Mouse (Mus musculus): ENCODE measurements around the gene Trpv2.

The Trpv2 gene

DNA sequence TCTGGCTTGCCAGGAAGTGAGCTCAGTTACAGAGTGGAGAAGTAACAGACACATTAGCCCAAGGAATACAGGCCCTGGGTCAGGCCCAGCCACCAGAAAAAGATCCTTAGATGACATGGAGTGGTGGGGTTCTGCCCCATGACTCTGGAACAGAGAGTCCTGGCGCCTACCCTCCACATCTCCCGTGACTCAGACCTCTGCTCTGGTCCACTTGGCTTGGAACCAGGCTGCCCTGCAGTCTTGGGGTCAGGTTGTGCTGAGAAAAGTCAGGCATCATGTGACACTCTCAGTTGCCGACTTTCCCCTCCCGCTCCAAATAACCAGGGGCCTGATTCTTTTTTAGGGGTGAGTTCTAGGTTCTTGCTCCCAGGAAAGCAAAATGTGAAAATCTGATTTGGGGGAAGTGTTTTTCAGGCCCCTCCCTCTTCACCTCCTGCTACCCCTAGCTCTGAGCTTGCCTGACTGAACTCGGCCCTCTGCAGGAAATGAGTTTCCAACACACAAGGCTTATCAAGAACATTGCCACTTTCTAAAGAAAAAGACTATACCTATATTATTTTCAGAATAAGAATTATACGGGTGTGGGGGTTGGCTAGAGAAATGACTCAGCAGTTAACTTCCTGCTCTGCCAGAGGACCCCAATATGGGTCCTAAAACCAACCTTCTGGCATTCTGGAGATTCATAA is 15.2 kb upstream of the Trpv2 start:
- no peak for DNase-seq (ENCODE audit: low spot score)

DNA sequence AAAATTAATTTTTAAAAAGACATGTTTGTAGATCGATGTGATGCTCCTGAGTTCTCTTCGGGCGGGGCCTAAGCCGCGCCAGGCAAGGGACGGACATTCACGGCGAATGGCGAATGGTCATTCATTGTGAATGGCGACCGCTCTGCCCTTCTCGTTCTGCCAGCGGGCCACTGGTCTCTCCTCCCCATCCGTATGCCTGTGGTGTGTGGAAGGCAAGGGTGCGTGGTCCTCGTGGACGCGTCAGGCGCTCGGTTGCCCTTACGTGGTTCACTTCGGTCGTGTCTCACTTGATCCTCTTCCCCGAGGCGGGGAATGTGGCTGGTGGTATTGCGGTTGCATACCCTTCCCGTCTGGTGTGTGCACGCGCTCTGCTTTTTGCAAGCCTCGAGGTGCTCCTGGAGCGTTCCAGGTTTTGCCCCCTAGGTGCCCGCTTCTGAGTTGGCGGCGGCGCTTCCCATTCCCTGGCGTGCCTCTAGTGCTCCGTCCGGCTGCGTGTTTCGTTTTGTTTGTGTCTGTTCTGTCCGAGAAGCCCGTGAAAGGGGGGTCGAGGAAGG is 13.7 kb upstream of the Trpv2 start:
- no peak for DNase-seq (ENCODE audit: low spot score)

DNA sequence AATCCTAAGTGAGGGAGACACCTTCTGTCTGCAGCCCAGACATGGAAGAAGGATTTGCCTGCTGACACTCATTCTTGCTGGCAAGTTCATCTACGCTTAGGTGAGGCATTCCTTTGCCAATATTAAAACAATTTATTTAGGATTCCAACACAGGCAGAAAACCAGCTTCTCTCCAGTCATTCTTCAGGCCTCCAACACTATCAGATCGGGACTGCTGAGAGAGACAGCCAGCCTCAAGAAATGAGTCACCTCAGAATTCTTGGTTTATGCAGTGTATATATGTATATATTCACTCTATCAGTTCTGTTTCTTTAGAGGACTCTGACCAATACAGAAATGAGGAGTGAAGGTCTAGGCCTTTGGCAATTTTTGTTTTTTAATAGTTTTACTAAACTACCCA is 10.7 kb upstream of the Trpv2 start:
- no peak for DNase-seq (ENCODE audit: low spot score)

DNA sequence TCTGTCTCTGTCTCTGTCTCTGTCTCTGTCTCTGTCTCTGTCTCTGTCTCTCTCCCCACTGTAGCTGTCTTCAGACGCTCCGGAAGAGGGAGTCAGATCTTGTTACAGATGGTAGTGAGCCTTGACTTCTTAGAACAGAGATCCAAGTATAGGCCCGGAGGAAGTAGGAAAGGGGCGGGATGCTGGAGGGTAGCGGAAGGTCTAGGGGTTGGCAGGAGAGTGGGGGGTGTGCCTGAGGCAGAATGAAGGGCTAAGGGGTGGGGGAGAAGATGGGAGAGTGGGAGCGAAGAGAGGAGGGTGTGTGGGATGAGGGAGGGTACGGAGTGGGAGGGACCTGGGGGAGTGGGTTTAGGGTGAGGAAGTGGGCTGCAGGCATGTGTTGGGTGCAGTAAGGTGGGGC is 8.5 kb upstream of the Trpv2 start:
- no peak for DNase-seq (ENCODE audit: low spot score)

DNA sequence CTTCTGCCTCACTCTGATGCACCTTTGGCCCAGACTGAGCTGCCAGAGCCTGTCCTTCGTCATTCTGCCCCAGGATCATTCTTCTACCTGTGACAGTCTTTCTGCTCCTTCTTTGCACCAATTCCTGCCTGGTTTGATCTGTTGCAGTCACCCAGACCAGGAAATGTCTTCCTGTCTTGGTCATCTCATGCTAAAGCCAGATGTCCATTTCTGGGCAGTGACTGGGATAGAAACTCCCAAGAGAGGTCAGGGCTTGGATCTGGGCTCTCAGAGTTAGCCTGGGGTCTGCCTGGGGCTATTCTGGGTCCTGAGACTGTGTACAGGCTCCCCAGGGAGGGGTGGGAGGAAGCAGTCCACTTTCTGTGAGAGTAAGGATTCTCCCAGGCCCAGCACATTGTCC is 8.1 kb upstream of the Trpv2 start:
- DNase-seq (ENCODE audit: low spot score) = no peak

DNA sequence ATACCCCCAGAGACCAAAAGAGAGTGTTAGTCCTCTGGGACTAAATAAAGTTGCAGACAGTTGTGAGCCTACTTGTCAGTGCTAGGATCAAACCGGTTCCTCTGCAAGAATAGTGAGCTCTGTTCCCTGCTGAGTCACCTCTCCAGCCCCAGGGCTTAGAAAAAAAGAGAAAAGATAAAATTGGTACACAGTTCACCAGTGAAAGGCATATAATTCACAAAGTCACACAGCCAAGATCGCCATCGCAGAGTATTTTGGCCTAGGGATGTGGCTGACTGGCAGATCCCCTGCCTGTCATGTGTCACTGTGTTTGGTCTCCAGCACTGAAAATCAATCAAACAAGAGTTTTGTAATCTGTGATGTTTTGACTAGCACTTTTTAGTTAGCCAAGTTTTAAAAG is 6.0 kb upstream of the Trpv2 start:
- DNase-seq (ENCODE audit: low spot score) = no peak

DNA sequence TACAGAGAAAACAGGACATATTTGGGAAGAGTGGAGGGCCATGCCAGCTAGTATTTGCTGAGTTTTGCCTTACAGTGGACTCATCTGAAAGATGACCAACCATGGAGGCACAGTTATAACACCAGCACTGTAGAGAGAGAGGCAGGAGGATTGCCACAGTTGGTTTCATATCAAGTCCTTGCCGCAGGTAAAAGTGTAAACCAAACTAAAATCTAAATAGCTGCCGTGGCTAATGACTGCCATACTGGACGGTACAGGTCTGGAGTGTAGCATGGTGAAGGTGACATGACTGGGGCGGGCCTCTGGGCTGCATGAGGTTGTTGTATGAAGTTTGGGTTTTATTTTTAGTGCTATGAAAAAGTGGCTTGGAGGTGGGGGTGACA is 408 bp downstream of the Trpv2 start:
- no peak for DNase-seq (ENCODE audit: low spot score)

DNA sequence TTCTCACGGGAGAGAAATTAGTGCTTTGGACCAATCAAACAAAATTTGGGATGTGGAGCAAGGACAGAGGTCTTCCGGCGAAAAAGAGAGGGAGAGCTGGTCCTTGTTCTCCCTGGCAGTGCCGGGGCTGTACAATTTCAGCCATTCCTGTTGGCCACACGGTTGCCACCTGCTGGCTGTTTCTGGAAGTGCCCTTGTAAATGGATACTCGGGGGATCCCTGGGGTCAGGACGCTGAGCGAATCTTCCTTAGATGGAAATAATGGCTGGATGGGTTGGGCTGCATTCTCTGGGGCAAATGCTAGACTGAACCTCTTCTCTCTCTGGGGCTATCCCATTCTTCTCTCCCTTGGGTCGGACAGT is 992 bp downstream of the Trpv2 start:
- DNase-seq (ENCODE audit: low spot score) = peak; percentile 73

DNA sequence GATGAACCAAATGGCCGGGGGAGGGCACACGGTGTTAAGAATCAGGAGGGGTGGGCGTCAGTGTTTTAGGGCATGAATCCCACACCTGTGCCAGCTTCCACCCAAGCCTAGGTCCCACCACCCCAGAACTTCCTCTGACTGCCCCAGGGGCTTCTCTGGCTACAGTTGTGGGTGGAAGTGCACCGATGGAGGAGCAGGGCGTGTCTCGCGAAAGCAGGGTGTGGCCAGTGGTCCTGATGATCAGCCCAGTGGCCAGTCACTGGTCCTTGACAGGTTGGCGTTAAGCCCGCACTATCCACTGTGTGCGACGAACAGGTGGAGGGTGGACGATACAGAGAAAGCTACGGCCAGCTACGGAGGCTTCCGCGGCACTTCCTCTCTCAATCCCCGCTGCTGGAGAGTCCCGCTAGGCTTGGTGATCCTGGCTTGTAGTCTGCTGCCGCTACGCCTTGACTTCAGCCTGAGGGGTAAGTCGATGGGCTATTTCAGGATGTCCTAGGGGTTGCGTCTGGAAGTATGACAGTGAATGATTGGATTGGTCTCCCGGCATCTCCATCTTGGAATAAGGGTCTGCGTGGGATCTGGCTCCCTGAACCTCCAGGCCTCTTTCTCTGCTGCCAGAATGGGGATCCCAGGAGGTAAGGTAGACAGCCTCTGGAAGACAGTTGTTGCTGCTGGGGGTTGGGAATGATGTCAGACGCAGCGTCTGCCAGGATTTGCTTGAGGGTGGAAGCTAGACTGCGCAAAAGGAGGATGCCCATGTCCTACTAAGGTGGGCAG is 1.6 kb downstream of the Trpv2 start:
- DNase-seq (ENCODE audit: low spot score) = no peak

DNA sequence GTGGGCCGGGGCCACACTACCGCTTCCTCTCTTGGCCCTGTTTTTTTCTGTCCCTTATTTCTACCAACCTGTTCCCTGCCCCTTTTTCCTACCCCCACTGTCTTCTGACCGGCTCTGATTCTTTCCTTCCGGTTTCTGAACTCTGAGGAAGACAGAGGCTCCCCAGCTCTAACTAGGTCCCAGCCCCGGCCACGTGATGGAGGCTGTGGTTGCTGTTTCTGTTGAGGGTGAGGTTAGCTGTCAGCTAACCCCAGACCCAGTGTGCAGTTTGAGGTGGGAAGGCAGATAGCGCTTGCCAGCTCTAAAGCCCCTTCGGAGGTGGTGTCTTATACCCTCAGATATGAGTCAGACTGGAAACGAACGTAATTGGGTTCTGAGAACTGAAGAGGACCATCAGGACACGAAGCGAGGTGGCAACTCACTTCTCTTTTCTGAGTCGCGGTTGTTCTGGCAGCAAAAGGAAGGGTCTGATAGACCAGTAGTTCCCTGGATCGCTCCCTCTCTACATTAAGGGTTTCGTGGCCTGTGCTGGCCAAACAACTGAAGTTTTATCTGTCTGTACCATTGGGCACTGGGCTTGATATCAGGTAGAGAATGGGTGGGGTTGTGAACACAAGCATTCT is 2.4 kb downstream of the Trpv2 start:
- no peak for DNase-seq (ENCODE audit: low spot score)

DNA sequence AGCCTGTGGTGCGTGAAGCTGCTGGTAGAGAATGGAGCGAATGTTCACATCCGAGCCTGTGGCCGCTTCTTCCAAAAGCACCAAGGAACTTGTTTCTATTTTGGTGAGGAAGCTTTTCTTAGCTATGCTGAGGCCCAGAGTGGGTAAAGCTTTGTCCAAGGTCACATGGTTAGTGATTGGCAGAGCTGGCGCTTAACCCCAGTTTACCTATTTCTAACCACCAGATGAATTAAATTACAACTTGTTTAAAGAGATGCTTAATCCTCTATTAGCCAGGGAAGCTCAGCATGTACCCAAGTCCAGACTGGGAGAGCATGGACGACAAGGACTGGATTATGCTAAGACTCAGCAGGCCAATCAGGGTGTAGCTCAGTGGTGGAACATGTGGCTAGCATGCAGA is 8.7 kb downstream of the Trpv2 start:
- no peak for DNase-seq (ENCODE audit: low spot score)

DNA sequence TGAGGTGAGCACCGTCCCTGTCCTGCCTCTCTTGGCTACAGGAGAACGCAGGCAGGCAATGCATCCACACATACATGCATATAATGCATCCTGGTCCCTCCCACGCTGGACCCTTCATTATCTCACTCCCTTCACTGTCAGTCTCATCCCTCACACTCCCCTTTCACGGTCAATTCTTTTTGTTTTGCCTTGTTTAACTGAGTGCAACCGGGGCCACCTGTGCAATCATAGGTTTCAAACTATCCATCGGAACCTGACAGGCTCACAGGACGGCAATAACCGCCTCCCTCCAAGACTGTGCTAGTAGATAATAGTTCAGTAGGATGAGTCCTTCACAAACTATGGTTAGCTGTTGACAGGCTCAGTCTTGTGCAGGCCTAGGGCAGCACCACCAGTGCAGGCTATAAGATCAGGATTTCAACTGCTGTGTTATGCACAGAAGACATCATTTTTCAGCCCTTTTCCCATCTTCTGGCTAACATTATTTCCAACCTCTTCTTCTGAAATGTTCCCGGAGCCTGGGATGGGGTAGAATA is 10.5 kb downstream of the Trpv2 start:
- no peak for DNase-seq (ENCODE audit: low spot score)

DNA sequence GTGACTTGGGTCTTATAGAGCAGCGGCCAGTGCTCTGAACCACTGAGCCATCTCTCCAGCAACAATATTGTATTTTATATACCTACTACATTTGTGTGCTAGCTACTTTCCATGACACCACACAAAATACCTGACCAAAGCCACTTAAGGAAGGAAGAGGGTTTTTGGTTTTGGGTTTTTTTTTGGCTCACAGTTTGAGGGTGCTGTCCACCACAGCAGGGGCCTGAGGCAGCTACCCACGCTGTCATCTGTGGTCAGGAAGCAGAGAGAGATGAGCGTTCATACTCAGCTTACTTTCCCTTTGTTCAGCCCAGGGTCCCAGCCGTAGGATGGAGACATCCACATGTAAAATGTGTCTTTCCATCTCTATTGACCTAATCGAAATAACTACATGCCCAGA is 12.7 kb downstream of the Trpv2 start:
- DNase-seq (ENCODE audit: low spot score) = no peak

DNA sequence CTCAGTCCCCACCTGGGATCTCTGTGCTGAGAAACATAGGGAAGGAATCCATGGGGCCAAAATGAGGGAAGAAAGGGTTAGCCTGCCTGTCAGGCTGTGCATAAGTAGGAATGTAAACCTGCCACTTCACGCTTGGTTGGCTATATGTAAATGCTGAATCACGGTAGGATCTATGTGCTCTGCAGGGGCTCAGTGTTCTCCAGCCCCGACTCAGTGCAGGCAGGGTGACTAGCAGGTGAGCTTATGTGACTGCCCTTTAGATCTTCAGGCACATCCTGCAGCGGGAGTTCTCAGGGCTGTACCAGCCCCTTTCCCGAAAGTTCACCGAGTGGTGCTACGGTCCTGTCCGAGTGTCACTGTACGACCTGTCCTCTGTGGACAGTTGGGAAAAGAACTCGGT is 15.1 kb downstream of the Trpv2 start:
- no peak for DNase-seq (ENCODE audit: low spot score)

DNA sequence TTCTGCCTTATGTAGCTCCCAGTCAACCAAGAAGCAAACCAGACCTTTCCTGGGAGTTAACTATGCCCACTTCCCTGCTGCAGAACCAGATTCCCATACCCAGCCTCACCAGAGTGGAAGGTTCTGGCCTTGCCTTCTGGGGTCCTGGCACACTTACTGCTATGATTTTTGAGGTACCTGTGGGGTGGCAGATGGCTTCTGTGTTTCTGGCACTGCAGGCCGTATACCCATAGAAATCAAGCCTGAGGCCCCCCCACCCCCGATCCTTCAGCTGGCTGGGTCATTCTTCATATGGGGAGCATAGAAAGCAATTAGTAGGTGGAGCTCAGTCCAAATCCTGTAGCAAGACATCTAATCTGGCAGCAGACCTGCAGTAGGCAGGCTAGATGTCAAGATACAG is 16.7 kb downstream of the Trpv2 start:
- DNase-seq (ENCODE audit: low spot score) = no peak

DNA sequence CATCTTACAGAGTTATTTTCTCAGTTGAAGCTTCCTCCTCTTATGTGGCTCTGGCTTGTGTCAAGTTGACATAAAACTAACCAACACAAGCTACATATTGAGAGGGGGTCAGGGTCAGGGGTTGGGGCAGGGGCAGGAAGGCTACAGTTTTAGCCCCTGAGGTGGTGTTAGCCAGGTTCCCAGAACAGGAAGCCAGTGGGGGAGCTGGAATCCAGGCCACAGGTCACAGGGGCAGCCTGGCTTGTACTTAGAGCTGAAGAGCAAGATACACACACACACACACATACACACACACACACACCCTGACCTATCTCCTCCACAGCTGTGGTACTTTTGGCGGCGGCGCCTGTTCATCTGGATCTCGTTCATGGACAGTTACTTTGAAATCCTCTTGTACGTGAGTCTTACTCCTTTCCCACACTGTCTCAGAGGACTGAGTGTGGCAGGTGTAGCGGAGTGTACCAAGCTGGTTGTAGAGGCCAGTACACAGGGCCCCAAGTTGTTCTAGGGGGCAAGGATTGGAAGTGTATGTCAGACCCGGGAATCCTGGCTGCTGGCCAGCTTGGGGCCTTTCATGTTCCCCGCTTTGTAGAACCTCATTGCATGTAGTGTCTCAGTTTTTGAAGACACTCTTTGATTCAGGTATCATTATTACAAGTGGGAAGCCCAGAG is 17.8 kb downstream of the Trpv2 start:
- peak; percentile 83 for DNase-seq (ENCODE audit: low spot score)

DNA sequence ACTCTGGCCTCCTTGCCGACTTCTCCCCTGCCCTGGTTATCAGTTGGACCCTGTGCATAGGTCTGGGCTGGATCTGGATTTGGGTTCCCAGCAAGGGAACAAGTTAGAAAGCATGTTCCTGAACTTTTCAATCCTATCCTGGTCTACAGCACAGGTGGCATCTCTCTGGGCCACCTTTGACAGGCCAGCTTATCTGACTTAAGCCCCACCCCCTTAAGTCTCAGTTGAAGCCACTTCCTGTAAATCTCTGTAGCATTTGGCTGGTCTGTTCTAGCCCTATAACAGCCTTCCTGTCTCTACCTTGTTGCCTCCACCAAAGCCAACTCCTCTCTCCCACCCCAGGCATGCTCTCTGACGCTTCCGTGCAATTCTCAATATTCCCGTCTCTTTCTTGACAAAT is 24.3 kb downstream of the Trpv2 start:
- DNase-seq (ENCODE audit: low spot score) = no peak

DNA sequence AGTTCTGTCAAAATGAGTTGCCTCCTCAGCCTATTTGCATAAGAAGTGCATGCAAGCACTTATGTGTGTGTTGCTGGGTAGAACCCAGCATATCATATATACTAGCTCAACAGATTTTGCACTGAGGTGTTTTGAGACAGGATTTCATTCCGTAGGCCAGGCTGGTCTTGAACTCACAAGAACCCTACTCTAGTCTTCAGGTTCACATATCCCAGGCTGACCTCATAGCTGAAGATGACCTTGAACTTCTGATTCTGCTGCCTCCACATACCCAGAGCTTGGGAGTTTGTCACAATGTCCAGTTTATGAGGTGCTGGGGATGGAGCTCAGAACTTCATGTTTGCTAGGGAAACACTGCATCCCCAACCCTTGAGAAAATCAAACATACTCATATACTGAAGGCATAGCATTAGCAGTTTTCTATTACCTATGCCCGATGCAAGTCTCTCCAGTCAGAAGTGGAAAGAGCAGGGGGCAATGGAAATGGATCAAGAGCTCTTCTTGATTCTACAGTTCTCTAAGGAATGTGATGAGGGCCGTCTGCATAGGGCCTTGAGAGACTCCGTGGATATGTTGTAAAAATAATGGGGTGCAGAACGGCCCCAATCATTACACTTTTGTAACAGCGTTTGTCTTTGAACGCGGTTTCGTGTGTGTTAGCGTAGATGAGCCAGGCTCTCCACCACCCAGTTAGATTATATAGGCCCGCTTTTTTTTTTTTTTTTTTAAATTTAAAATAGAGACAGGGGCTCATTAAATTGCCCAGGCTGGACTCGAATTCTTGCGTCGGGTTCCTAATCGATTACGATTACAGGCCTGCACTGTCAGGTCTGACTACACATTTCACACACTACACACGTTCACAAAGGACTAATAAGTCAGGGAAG is 27.7 kb downstream of the Trpv2 start:
- no peak for DNase-seq (ENCODE audit: low spot score)

DNA sequence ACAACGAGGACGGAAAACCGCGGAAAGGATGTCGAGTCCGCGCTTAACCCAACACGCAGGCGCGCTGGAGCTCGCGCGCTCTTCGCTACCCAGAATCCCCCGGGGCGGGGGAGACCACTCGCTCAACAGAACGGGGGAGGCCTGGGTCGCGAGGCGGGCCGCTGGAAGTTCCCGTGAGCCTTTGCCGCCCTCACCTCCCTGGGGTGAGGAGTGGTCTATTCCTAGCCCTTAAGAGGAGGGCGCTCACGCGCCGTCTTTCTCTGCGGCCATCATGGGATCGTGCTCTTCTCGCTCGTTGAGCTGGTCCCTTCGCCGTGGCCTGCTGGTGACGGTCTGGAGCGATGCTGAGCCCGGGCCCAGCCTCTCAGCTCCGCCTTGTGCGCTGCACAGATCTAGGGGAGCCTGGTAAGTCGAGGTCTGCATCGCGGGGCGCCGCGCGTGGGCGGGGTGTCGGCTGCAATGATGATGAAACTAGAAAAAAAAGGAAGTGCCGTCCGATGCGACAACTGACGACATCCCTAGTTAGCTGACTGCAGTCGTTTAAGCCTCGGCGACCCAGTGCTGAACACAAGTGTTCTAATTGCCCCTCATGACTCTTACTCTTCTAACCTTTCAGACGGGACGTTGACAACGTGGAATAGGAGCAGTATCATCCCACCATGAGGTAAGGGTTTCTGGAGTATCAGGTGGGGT is 28.5 kb downstream of the Trpv2 start:
- peak; percentile 98 for DNase-seq (ENCODE audit: low spot score)

DNA sequence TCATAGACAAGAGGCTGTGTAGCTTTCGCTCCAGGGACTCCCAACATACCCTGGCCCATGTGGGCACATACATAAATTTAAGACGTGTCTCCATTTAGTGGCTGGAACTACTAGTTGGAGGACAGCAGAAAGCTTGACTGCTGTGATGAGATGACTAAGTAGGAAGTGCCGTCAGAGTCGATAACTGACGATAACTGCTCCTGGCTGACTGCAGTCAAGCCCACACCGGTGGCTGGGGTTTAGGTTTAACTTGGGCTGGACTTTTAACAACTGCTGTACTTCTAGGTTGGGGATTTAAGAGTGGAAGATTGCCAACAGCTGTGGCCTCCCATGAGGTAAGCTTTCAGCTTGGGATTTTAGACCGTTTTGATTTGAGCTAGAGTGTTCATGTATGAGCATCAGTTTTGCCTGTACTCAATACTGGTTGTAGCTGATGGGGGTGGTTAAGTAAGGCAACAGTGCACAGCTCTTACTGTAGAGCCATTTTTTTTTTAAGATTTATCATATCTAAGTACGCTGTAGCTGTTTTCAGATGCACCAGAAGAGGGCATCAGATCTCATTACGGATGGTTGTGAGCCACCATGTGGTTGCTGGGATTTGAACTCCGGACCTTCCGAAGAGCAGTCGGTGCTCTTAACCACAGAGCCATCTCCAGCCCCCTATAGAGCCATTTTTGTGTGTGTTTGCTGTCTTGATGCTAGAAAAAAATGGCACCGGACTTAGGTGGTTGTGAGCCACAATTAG is 29.2 kb downstream of the Trpv2 start:
- DNase-seq (ENCODE audit: low spot score) = peak; percentile 35

All from yolk sac, embryonic 10.5 days (tissue).